Mouse (Mus musculus) embryonic fibroblast, embryonic 13.5 days (primary cell): ENCODE results near the gene Mier2. TPM values are rescaled to one million over a fixed set of nuclear protein-coding genes. Genes with fewer than 3 reads are reported as not detected.
A peak's percentile ranks its signal among the peaks of the same experiment; 100 is the strongest.

Source experiments
- H3K27ac ChIP-seq: 2 replicates; pipeline ENCODE4 v1.5.1; 2012; ENCODE audit warnings: low read length, control low read depth, inconsistent platforms; ENCODE audit not compliant: insufficient read depth
- H3K4me1 ChIP-seq: 2 replicates; pipeline ENCODE4 v1.6.1; 2011; ENCODE audit warnings: low read length; ENCODE audit not compliant: control insufficient read depth, insufficient read depth
- H3K4me3 ChIP-seq: 2 replicates; pipeline ENCODE4 v1.5.1; 2011; ENCODE audit warnings: mild to moderate bottlenecking, control low read depth, low read length; ENCODE audit not compliant: insufficient read depth
- CTCF ChIP-seq: IDR thresholded peaks from 2 replicates; pipeline ENCODE4 v1.5.1; 2011; ENCODE audit warnings: mild to moderate bottlenecking, control low read depth, low read length, moderate library complexity, borderline replicate concordance; ENCODE audit not compliant: insufficient read depth
- POLR2A ChIP-seq: IDR thresholded peaks from 2 replicates; pipeline ENCODE4 v1.6.1; 2011; ENCODE audit warnings: low read depth, mild to moderate bottlenecking, control low read depth, low read length, moderate library complexity
- polyA plus RNA-seq: library from polyadenylated mRNA; stranded (reverse); fragments of >200 nt; gene quantifications from 2 replicates; pipeline ENCODE4 v1.2.4, GENCODE M21; 2011; ENCODE audit warnings: low read depth; ENCODE audit not compliant: missing spikeins, insufficient read length

Mier2 gene
- polyA plus RNA-seq, 1 experiment, result 24.7 TPM

DNA sequence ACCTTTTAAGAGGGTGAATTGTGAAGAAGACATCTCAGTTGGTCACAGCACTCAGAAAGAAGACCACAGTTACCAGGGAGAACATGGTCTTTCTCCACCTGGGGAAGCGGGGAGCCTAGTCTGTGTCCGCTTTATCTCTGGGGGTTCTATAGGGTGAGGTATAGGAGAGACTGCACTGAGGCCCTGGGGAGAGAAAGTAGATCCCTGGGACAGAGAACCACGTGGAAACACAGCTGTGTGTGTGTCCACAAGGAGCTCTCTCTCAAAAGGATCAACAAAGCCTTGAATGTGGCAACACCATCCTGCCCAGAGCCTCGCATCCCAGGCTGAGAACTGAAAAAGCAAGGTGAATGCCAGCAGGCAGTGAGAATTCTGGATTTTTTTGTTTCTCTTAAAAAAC lies 22.4 kb upstream of the Mier2 start:
- H3K27ac ChIP-seq, result no peak overlapping the region
- no peak for TF ChIP-seq POLR2A
- no peak for TF ChIP-seq CTCF
- no peaks in the 10 kb centered on the region for H3K4me1 ChIP-seq

DNA sequence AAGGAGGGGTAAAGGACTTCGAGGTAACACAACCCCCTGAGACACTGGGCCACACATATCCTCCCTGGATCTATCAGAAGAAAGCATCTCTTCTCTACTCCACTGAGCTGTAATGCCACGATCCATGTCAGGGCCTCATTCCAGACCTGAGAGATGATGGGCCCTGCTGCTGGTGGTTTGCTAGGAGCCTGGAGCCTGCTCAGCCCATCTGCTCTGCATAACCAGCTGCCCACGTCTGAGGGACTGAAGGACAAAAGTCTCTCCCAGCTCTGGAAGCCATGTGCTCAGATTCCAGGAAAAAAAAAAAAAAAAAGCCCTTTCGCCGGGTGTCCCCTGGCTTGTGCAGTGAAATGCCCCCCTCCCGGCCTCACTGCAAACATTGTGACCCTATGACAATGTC lies 20.8 kb upstream of the Mier2 start:
- TF ChIP-seq CTCF (no peak), POLR2A (no peak)
- Histone ChIP-seq H3K4me3 (no peak overlapping the region), H3K4me1 (no peaks in the 10 kb centered on the region), H3K27ac (no peak overlapping the region)

More for the DNA sequence above, 22.4 kb upstream of the Mier2 start:
- no peak overlapping the region for H3K4me3 ChIP-seq

DNA sequence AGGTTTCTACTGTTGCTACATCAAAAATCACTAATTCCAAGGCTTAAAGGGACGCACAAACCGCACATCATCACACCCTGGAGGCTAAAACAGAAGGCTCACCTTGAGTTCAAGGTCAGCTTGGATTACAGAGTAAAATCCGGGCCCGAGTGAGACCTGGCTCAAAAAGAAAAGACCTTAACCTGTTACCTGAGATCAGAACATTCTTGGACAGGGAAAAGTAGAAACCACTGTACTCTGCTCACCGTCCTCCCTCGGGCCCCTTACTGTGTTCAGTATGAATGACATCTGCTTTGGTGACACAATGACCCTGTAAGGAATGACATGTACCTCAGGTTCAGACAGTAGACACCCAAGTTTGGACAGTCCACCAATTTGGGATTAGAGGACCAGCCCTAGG lies 19.8 kb upstream of the Mier2 start:
- Histone ChIP-seq H3K4me3 (no peak overlapping the region), H3K4me1 (no peaks in the 10 kb centered on the region), H3K27ac (no peak overlapping the region)
- no peak for TF ChIP-seq POLR2A
- TF ChIP-seq CTCF, result no peak

DNA sequence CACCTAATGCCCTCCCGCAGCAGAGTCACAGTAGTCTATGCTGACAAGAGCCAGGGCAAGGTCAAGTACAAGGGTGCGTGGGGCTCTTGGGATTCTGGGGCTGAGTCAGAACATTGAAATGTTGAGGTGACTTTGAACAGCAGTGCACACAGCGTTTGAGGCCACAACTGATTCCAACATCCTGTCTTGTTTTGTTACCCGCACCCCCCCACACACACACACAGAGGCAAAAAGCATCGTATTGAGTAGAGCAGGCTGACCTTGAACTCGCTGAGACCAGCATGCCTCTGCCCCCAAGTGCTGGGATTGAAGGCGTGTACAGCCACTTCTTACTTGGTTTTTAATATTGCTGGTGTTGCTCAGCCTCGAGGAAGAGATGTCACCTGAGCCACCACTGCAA lies 19.4 kb upstream of the Mier2 start:
- Histone ChIP-seq H3K4me3 (no peak overlapping the region), H3K4me1 (no peaks in the 10 kb centered on the region), H3K27ac (no peak overlapping the region)
- TF ChIP-seq CTCF (no peak), POLR2A (no peak)

DNA sequence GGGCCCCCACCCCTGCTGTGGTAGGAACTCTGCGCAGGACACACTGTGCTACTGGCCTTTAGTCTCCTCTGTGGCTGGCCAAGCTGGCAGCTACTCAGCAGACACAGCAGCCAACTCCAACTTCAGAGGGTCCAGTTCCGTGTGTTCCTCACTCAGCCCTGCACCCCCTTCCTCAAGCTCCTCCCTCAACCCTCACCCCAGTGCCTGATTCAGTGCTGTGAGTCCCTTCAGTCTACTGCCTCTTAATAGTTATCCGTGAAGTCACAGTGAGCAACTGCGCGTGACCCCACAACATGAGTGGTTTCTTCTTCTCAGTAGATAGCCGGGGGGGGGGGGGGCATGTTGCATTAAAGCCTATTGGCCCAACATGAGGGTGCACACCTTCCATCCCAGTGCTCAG lies 18.6 kb upstream of the Mier2 start:
- Histone ChIP-seq H3K4me1 (no peaks in the 10 kb centered on the region), H3K4me3 (no peak overlapping the region), H3K27ac (no peak overlapping the region)
- TF ChIP-seq POLR2A (no peak), CTCF (no peak)

DNA sequence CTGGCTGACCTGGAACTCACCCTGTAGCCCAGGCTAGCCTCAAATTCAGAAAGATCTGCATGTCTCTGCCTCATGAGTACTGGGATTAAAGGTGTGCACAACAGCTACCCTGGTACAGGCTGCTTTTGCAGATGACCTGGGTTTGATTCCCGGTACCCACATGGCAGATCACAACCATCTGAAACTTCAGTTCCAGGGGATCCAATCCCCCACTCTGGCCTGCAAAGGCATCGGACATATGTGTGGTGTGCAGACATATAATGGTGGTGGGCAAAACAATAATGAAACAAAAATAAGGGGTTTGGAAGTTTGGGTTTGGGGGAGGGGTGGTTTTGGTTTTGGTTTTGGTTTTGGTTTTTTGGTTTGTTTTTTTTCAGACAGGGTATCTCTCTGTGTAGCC lies 16.3 kb upstream of the Mier2 start:
- no peak overlapping the region for H3K4me3 ChIP-seq
- H3K4me1 ChIP-seq, result no peaks in the 10 kb centered on the region
- no peak overlapping the region for H3K27ac ChIP-seq
- TF ChIP-seq CTCF, result no peak
- TF ChIP-seq POLR2A, result no peak

DNA sequence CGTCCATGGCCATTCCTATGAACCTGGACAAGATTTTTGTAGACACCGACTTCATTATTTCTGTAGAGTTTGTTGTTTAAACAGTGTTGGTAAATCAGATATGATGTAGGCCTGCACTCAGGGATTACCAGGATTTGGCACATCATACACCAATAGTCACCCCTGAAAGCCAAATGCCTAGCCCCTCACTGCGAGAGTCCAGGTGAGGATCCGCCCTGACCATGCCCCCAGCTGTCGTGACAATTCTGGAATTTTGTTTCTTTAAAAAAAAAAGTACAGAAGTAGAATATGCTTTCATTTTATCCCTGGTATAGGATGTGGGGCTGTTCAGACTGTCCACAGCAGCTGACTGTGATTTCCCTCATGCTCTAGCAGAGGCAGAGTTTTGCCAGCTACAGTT lies 14.9 kb upstream of the Mier2 start:
- Histone ChIP-seq H3K4me3 (no peak overlapping the region), H3K4me1 (no peaks in the 10 kb centered on the region)
- TF ChIP-seq POLR2A (no peak), CTCF (no peak)

DNA sequence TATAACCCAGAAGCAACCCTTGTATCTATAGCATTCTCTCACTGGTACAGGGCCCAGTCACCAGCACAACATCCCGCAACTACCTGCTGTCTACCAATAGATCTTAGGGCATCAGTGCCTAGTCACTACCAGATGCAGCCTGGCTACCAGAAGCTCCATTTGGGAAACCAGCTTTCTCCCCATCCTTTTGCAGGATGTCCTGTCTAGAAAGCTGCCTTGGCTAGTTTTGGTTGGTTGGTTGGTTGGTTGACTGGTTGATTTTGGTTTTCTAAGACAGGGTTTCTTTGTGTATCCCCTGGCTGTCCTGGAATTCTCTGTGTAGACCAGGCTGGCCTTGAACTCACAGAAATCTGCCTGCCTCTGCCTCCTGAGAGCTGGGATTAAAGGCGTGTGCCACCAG lies 4.7 kb upstream of the Mier2 start:
- Histone ChIP-seq H3K27ac (no peak overlapping the region), H3K4me3 (no peak overlapping the region), H3K4me1 (no peaks in the 10 kb centered on the region)
- TF ChIP-seq POLR2A (no peak), CTCF (no peak)

More for the DNA sequence above, 14.9 kb upstream of the Mier2 start:
- no peak overlapping the region for H3K27ac ChIP-seq

DNA sequence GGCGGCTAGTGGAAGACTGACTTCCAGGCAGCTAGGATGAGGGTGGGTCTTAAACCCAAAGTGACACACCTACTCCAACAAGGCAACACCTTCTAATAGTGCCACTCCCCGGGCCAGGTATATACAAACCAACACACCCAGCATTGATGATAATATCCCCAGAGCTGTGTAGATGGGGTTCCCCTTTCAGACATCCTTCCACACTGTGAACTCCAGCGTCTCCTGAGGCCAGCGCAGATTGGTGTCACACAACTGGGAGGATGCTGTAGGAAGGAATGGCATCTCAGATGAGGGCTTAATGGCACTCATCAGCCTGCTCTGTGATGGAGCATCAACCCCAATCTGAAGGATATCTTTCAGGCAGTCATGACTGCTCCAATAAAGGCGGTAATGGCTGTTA lies 2.5 kb upstream of the Mier2 start:
- peaks cover 3% of the 10 kb centered on the region; the same call in 1 of the 2 replicates for H3K4me1 ChIP-seq
- no peak overlapping the region for H3K27ac ChIP-seq
- no peak overlapping the region for H3K4me3 ChIP-seq
- TF ChIP-seq CTCF, result no peak
- TF ChIP-seq POLR2A, result no peak

DNA sequence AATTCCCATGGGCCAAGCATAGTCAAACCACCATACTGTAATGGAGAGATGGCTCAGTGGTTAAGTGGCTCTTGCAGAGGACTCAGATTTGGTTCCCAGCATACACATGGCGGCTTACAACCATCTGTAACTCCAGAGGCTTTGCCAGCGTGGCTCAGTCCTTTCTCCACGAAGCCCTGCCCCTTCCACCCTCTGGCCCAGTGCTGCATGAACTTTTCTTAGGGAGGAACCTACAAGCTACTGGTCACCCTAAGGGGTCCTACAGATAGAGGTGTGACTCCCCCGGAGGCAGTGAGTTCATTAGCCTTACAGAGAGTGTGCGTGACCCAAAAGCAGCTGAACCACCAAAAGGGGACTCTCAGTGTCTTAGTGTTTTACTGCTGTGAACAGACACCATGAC lies 2.0 kb upstream of the Mier2 start:
- TF ChIP-seq CTCF (no peak), POLR2A (no peak)
- Histone ChIP-seq H3K4me3 (no peak overlapping the region), H3K4me1 (peaks cover 3% of the 10 kb centered on the region; the same call in 1 of the 2 replicates), H3K27ac (no peak overlapping the region)

DNA sequence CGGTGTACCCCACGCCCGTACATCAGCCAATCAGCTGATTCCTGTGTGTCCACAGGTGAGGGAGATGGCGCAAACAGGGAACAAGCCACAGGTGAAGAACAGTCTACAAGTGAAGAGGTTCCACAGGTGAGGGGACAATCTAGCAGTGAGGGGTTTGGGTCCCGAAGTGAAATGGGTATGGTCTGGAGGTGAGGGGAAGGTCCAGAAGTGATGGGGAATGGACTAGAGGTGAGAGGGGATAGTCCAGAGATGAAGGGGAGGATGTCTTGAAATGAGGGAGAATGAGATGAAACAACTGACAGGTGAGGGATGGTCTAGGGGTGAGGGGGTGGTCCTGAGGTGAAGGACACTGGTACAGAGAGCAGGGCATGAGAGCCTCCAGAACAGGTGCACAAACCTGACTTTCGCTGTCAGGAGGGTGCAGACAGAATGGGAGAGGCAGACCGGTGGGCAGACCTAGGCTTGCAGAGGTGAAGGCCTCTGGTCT lies 282 bp upstream of the Mier2 start:
- peaks cover 3% of the 10 kb centered on the region; the same call in 1 of the 2 replicates for H3K4me1 ChIP-seq
- no peak overlapping the region for H3K27ac ChIP-seq
- peak; percentile 55; the same call in 1 of the 2 replicates for TF ChIP-seq POLR2A
- no peak for TF ChIP-seq CTCF
- peak overlapping the region; percentile 77 for H3K4me3 ChIP-seq
